Mouse (Mus musculus) E14TG2a.4 (cell line): ENCODE data around the gene Mphosph9.
"Not testable (repeated sequence)": the region's sequence is repeated elsewhere in the genome, so short reads cannot be mapped to it uniquely, and the experiment has no call there.

Experiments used
- H3K27me3 ChIP-seq: 2 replicates; pipeline ENCODE4 v1.6.1; 2014; ENCODE audit warnings: low read length, control low read depth; ENCODE audit not compliant: insufficient read depth
- H3K36me3 ChIP-seq: 2 replicates; pipeline ENCODE4 v1.6.1; 2014; ENCODE audit warnings: low read length, control low read depth; ENCODE audit not compliant: insufficient read depth
- H3K4me1 ChIP-seq: replicated peaks from 2 replicates; pipeline ENCODE4 v1.6.1; 2014; ENCODE audit warnings: low read depth, low read length, control low read depth
- H3K4me3 ChIP-seq: replicated peaks from 2 replicates; pipeline ENCODE4 v1.5.1; 2014; ENCODE audit warnings: mild to moderate bottlenecking, low read length
- H3K9me3 ChIP-seq: 2 replicates; pipeline ENCODE4 v1.6.1; 2014; ENCODE audit warnings: low read length, control low read depth
- CTCF ChIP-seq: conservative IDR thresholded peaks from 2 replicates; pipeline ENCODE4 v1.5.1; 2014; ENCODE audit warnings: low read length
- NANOG ChIP-seq: IDR thresholded peaks from 2 replicates; pipeline ENCODE4 v1.6.1; 2014; ENCODE audit warnings: borderline replicate concordance, low read length, mixed read lengths
- POU5F1 ChIP-seq: IDR thresholded peaks from 2 replicates; pipeline ENCODE4 v1.6.1; 2014; ENCODE audit warnings: low read length, borderline replicate concordance

The Mphosph9 gene

DNA sequence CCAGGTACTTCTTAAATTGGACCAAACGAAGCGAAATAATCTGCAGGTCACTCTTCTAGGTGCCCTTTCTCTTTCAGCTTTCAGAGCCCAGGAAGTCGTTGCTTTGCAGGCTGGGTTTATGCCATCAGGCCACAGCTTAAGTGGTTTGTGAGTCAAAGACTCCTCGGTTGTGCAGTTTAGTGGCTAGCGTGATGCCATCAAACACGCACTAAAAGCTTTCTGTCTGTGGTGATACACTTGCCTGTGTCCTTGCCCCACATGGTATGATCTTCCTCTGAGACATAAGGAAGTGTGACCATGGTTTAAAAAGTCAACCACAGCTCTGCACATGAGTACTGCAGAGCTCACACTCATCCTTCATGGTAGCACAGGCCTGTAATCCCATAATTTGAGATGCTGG is 2.3 kb upstream of the Mphosph9 start:
- no peak for TF ChIP-seq NANOG
- no peak for TF ChIP-seq POU5F1
- no peak for TF ChIP-seq CTCF
- H3K27me3 ChIP-seq, result no peaks in the 10 kb centered on the region
- H3K36me3 ChIP-seq, result peaks cover 32% of the 10 kb centered on the region
- H3K9me3 ChIP-seq, result no peaks in the 10 kb centered on the region
- H3K4me1 ChIP-seq, result peaks cover 44% of the 10 kb centered on the region
- H3K4me3 ChIP-seq, result no peak overlapping the region

DNA sequence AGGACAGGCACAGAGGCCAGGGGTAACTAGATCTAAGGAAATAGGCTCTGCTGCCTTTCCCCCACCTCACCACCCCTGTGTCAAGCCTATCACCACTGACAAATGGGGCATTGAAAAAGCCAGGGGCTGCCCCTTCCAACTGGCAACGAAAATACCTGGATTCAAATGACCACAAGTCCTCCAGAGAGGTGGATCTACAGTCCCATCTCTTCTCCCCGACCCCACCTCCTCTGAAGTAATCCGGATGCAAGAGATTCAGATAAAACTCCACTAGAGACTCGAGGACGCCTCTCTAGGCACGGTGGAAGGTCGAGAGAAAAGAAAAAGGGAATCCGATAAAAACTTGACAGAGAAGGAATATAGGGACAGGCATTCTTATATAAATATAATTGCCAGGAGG is 943 bp downstream of the Mphosph9 start:
- peaks cover 28% of the 10 kb centered on the region for H3K4me1 ChIP-seq
- no peak for TF ChIP-seq CTCF
- no peak for TF ChIP-seq POU5F1
- no peak for TF ChIP-seq NANOG
- H3K27me3 ChIP-seq, result no peaks in the 10 kb centered on the region
- H3K36me3 ChIP-seq, result peaks cover 34% of the 10 kb centered on the region
- H3K9me3 ChIP-seq, result no peaks in the 10 kb centered on the region
- H3K4me3 ChIP-seq, result peak overlapping the region; percentile 94

DNA sequence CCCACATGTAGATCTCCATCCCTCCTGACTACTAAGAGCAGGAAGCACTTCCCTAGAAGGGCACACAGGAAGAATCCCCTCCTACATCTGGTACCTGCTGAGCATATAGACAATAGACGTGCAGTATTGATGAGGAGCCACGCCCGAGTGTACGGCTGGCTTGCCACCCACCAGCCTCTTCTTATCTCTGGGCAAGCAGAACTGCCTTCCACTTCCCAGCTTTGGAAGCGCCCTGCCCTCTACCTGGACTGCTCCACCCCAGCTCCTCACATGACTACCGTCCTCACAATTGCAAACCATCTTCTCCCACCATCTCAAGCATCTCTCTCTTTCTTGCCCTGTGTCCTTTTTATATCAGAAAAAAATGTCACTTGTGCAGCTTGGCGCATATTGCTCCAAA is 10.1 kb downstream of the Mphosph9 start:
- Histone ChIP-seq H3K4me1 (no peaks in the 10 kb centered on the region), H3K9me3 (peaks cover 42% of the 10 kb centered on the region), H3K4me3 (no peak overlapping the region), H3K27me3 (no peaks in the 10 kb centered on the region), H3K36me3 (peaks cover 94% of the 10 kb centered on the region)
- TF ChIP-seq NANOG, result no peak
- TF ChIP-seq POU5F1, result no peak
- no peak for TF ChIP-seq CTCF

DNA sequence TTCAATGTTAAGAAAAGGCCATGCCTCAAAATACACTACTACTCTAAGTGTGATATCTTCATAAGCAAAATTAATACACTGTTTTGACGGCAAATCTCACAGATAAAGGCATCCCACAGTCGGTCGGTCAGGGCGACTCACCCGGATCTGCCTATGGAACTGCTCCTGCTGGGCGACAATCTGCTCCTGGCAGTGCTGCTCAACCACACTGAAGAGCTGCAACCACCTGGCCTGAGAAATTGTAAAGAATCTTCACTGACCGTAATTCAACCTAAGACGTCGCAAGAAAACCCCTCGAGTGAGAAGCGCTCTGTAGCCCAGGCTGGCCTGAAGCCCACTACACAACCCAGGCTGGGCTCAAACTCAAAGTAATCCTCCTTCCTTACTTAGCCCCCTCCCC is 11.8 kb downstream of the Mphosph9 start:
- TF ChIP-seq CTCF (no peak), POU5F1 (no peak), NANOG (no peak)
- no peaks in the 10 kb centered on the region for H3K27me3 ChIP-seq

DNA sequence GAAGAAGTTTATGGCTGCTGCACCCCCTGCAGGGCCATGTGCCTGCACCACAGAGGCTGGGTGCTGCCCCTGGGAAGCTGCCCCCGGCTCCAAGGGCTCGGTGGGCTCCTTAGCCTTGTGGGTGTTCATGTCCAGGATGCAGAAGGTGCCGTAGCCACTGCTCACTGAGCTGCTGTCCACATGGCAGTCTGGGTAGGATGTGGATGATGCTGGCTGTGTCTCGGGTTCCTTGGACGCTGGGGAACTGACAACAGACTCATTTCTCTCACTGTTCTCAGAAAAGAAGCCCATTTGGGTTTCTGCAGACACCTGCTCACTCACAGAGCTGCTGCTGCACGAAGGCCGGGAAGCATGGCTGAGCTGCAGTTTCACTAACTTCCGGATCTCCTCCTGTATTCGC is 12.3 kb downstream of the Mphosph9 start:
- peaks cover 91% of the 10 kb centered on the region for H3K36me3 ChIP-seq
- H3K9me3 ChIP-seq, result peaks cover 42% of the 10 kb centered on the region
- H3K4me3 ChIP-seq, result no peak overlapping the region
- no peaks in the 10 kb centered on the region for H3K27me3 ChIP-seq
- peaks cover 10% of the 10 kb centered on the region for H3K4me1 ChIP-seq
- TF ChIP-seq POU5F1, result no peak
- TF ChIP-seq CTCF, result no peak
- no peak for TF ChIP-seq NANOG

More for the DNA sequence above, 11.8 kb downstream of the Mphosph9 start:
- no peak overlapping the region for H3K4me3 ChIP-seq
- peaks cover 6% of the 10 kb centered on the region for H3K4me1 ChIP-seq
- H3K36me3 ChIP-seq, result peaks cover 92% of the 10 kb centered on the region
- peaks cover 42% of the 10 kb centered on the region for H3K9me3 ChIP-seq

DNA sequence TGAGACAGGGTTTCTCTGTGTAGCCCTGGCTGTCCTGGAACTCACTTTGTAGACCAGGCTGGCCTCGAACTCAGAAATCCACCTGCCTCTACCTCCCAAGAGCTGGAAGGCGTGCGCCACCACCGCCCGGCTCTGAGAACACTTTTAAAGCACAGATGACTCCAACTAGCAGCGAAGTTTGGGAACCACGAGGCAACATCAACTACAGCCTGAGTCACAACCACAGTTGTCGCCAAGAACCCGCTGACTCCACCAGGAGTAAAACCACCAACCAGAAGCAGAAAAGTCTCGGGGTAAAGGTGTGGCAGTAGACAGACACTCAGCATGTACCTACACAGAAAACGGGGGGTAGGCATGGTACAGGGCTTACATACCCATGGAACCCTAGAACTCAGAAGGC is 17.7 kb downstream of the Mphosph9 start:
- peaks cover 68% of the 10 kb centered on the region for H3K36me3 ChIP-seq
- peaks cover 22% of the 10 kb centered on the region for H3K4me1 ChIP-seq
- H3K27me3 ChIP-seq, result no peaks in the 10 kb centered on the region
- no peak overlapping the region for H3K4me3 ChIP-seq
- TF ChIP-seq CTCF (no peak), POU5F1 (no peak), NANOG (no peak)
- H3K9me3 ChIP-seq, result no peaks in the 10 kb centered on the region

DNA sequence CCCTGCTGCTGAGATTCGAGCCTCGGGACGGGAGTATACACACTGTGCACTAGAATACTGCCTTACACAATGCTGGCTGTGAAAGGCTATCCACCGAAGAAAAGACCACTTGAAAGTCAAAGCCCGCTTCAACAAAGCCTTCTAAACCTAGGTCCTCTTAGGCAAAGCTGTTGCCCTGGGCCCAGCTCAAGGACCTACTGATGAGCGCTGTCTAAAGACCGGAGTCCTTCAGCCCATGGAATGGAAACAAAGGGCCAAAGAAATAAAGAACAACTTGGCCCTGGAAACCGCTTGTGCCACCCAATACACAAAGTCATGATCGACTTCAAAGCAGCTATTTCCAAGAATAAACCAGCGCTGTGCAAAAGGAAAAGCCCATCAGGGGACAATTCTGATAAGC is 18.6 kb downstream of the Mphosph9 start:
- TF ChIP-seq POU5F1 (no peak), CTCF (no peak), NANOG (no peak)
- H3K4me1 ChIP-seq, result peaks cover 22% of the 10 kb centered on the region

DNA sequence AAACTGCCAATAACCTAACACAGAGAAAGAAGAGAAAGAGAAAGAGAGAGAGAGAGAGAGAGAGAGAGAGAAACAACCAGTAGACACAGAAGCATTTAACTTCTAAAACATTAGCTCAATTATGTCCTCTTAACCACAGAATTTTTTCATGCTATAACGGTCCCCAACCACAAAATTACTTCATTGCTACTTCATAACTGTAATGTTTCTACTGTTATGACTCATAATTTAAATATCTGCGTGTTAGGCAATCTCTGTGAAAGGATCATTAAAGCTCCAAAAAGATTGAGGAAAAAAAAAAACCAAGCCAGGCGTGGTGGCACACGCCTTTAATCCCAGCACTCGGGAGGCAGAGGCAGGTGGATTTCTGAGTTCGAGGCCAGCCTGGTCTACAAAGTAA is 24.9 kb downstream of the Mphosph9 start:
- not testable (repeated sequence) for H3K9me3 ChIP-seq, H3K4me3 ChIP-seq, H3K27me3 ChIP-seq, H3K4me1 ChIP-seq
- H3K36me3 ChIP-seq, result peaks cover 59% of the 10 kb centered on the region

More for the DNA sequence above, 18.6 kb downstream of the Mphosph9 start:
- H3K9me3 ChIP-seq, result no peaks in the 10 kb centered on the region
- peaks cover 60% of the 10 kb centered on the region for H3K36me3 ChIP-seq
- no peak overlapping the region for H3K4me3 ChIP-seq
- H3K27me3 ChIP-seq, result no peaks in the 10 kb centered on the region

DNA sequence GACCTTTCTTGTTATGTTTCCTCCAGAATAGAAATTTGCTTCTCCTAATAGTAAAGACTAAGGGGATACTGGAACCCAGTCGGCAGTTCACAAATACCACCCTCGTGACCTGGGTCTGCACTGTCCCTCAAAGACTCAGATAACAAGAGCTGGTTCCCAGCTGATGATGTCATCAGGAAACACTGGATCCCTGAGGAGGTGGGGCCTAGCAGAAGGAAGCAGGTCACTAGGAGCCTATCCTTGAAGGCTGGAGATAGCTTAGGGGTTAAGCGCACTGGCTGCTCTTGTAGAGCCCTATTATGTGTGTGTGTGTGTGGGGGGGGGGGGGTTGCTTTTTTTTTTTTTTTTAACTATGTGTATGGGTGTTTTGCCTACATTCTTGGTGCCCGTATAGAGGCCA is 27.6 kb downstream of the Mphosph9 start:
- H3K4me1 ChIP-seq, result no peaks in the 10 kb centered on the region
- TF ChIP-seq NANOG, result no peak
- H3K4me3 ChIP-seq, result no peak overlapping the region
- H3K9me3 ChIP-seq, result no peaks in the 10 kb centered on the region
- peaks cover 53% of the 10 kb centered on the region for H3K36me3 ChIP-seq
- H3K27me3 ChIP-seq, result no peaks in the 10 kb centered on the region

DNA sequence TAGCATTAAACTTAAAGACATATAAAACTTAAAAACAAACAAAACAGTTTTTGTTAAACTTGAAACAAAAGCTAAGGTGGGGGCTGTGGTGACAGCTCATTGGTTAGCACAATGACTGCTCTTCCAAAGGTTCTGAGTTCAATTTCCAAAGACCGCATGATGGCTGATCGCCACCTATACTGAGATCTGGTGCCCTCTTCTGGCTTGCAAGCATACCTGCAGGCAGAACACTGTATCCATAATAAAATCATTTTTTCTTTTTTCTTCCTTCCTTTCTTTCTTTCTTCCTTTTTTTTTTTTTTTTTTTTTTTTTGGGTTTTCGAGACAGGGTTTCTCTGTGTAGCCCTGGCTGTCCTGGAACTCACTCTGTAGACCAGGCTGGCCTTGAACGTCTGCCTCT is 28.5 kb downstream of the Mphosph9 start:
- not testable (repeated sequence) for H3K27me3 ChIP-seq, H3K4me3 ChIP-seq, H3K9me3 ChIP-seq, H3K4me1 ChIP-seq
- peak; percentile 52 for TF ChIP-seq CTCF
- peaks cover 57% of the 10 kb centered on the region for H3K36me3 ChIP-seq
